Comparison of ENCODE assay signal across 14 mouse cellular contexts in the genomic region with DNA sequence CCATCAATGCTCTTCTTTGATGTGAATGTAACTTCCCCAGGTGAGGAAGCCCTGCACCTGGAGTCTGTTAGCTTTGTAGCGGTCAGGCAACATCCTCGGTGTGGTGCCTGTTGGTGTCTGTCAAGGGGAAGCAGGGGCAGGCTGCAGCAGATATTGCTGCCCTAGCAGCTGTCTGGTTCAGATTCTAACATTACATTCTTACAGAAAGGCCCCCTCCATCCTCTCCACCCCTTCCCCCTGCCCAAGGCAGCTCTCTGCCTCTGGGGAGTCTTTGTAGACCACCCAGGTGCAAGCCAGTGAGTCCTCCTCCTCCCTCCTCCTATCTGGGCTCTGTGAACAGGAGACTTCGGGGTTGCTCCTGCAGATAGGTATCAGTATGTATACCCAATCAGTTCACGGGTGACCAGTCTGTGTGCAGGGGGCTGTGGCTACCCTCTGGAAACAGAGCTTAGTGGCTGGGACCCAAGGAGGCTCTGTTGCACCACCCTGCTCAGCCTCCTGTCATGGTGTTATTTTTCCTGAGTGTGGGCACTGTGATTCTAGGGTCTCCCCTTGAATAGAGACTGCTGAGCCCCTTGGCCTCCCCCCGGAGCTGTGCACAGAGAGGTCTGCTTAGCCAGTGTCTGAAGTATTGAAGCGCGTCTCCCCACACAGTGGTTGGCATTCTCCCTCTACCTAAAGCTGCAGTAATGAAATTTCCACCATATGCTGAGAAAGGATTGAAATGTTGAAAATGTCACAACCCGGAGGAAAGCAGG.
A peak's percentile ranks its signal among the peaks of the same experiment; 100 is the strongest.
DNase-seq lines count a peak whose midpoint lies in the region; ATAC-seq and TF ChIP-seq lines count a peak whose summit lies in the region.
"Had no signal": no experiment of that assay in that cellular context is flagged by ENCODE, and none has a peak within 500 bp of the region (broad histone marks: within the 10 kb centered on the region; RNA-seq: fewer than 3 reads in every experiment).

No protein-coding gene starts in this region.

- H3K27ac ChIP-seq in kidney, embryonic 14.5 days (ENCODE audit: low read depth, low read length): no peak overlapping the region
- no peak overlapping the region for H3K27ac ChIP-seq in kidney, adult 2 months (ENCODE audit: insufficient read depth, low read depth, low read length)
- H3K27ac ChIP-seq in limb, embryonic 14.5 days (replicated peaks; ENCODE audit: low read depth, low read length): peak overlapping the region; percentile 40; the same call in 1 of the 2 replicates
- H3K27ac ChIP-seq: heart, adult 2 months; hindbrain, embryonic 14.5 days; liver, embryonic 14.5 days had no signal

- peak; percentile 45 for ATAC-seq in kidney, embryonic 14.5 days (ENCODE audit: low FRiP score, low TSS enrichment)
- peak; percentile 75 for ATAC-seq in limb, embryonic 14.5 days (ENCODE audit: low FRiP score, low read depth)

- TF ChIP-seq CTCF in kidney, adult 2 months (conservative IDR thresholded peaks at IDR 0.05; ENCODE audit: insufficient read depth, insufficient read length, low read depth, low read length): no peak

- peaks cover 42% of the 10 kb centered on the region for H3K4me1 ChIP-seq in kidney, embryonic 14.5 days (ENCODE audit: control insufficient read depth, insufficient read depth, low read length)
- no peaks in the 10 kb centered on the region for H3K4me1 ChIP-seq in kidney, adult 2 months (ENCODE audit: control insufficient read depth, insufficient read depth, low read length)
- H3K4me1 ChIP-seq in limb, embryonic 14.5 days (ENCODE audit: control insufficient read depth, insufficient read depth, low read length): peaks cover 51% of the 10 kb centered on the region

- peak; percentile 58 for DNase-seq in embryo, embryonic 10.5 days (ENCODE audit: low spot score)
- no peak for DNase-seq in embryo, embryonic 9.5 days (ENCODE audit: extremely low spot score)
- DNase-seq in kidney, adult 2 months: no peak
- DNase-seq in limb, embryonic 14.5 days (ENCODE audit: low spot score): no peak
- DNase-seq in thymus, postnatal 25 days: peak; percentile 44
- DNase-seq in cerebellum, postnatal 36 days: no peak
- no peak for DNase-seq in adipocyte (ENCODE audit: low spot score)
- DNase-seq: adrenal gland, postnatal 36 days; heart, adult 2 months; kidney, postnatal 14 days; lung, postnatal 36 days had no signal

- WGBS in kidney, embryonic 14.5 days: 43% methylated on average over 8 of the region's 8 CpGs
- 66% methylated on average over 8 of the region's 8 CpGs for WGBS in kidney, adult 2 months
- 22% methylated on average over 8 of the region's 8 CpGs for WGBS in limb, embryonic 14.5 days

- H3K4me2 ChIP-seq in kidney, embryonic 14.5 days (replicated peaks; ENCODE audit: low read depth, low read length): 0 out of 2 replicates have a peak overlapping the region, but pooled peaks have one; percentile 3
- no peak overlapping the region for H3K4me2 ChIP-seq in limb, embryonic 14.5 days (replicated peaks; ENCODE audit: low read depth, low read length, severe bottlenecking)
- H3K4me2 ChIP-seq: hindbrain, embryonic 14.5 days had no signal

- H3K9ac ChIP-seq in kidney, embryonic 14.5 days (ENCODE audit: low read depth, low read length): no peak overlapping the region
- no peak overlapping the region for H3K9ac ChIP-seq in limb, embryonic 14.5 days (ENCODE audit: low read depth, low read length, severe bottlenecking)
- H3K9ac ChIP-seq: hindbrain, embryonic 14.5 days; liver, embryonic 14.5 days had no signal

- H3K4me3 ChIP-seq in kidney, embryonic 14.5 days (ENCODE audit: low read length): no peak overlapping the region
- no peak overlapping the region for H3K4me3 ChIP-seq in kidney, adult 2 months (ENCODE audit: insufficient read depth, low read depth, low read length)
- H3K4me3 ChIP-seq in limb, embryonic 14.5 days (replicated peaks; ENCODE audit: low read length): no peak overlapping the region
- H3K4me3 ChIP-seq: heart, adult 2 months had no signal

- no peaks in the 10 kb centered on the region for H3K27me3 ChIP-seq in kidney, embryonic 14.5 days (ENCODE audit: control insufficient read depth, insufficient read depth, low read length)
- no peaks in the 10 kb centered on the region for H3K27me3 ChIP-seq in kidney, adult 2 months (replicated peaks; ENCODE audit: control insufficient read depth, insufficient read depth, low read length)
- H3K27me3 ChIP-seq in limb, embryonic 14.5 days (ENCODE audit: control insufficient read depth, insufficient read depth, low read length): no peaks in the 10 kb centered on the region

- no peaks in the 10 kb centered on the region for H3K36me3 ChIP-seq in kidney, embryonic 14.5 days (ENCODE audit: control insufficient read depth, insufficient read depth, low read length)
- no peaks in the 10 kb centered on the region for H3K36me3 ChIP-seq in kidney, adult 2 months (ENCODE audit: control insufficient read depth, insufficient read depth, low read length)
- no peaks in the 10 kb centered on the region for H3K36me3 ChIP-seq in limb, embryonic 14.5 days (ENCODE audit: control insufficient read depth, insufficient read depth, low read length)

- H3K9me3 ChIP-seq in kidney, embryonic 14.5 days (ENCODE audit: control insufficient read depth, low read length): no peaks in the 10 kb centered on the region
- H3K9me3 ChIP-seq in limb, embryonic 14.5 days (ENCODE audit: control insufficient read depth, low read length): no peaks in the 10 kb centered on the region

- TF ChIP-seq POLR2A in kidney, adult 2 months (IDR thresholded peaks at IDR 0.05; ENCODE audit: low read depth, low read length): no peak
- no peak for TF ChIP-seq POLR2A in limb, embryonic 14.5 days (IDR thresholded peaks at IDR 0.05; ENCODE audit: borderline replicate concordance, extremely low read depth, insufficient read depth, insufficient read length)

Comparison
In these comparisons a context has a peak if more than half of its experiments do, and no peak if none do; other contexts are left out.
1. DNase-seq: peak in embryo, embryonic 10.5 days (single experiment) and thymus, postnatal 25 days (single experiment); none in embryo, embryonic 9.5 days (single experiment), kidney, adult 2 months (single experiment), limb, embryonic 14.5 days (single experiment), cerebellum, postnatal 36 days (0 of 2) and adipocyte (single experiment).